Mouse (Mus musculus) neural tube, embryonic 15.5 days (tissue): ENCODE results near the gene Gdf5. TPM values are rescaled to one million over a fixed set of nuclear protein-coding genes. Genes with fewer than 3 reads are reported as not detected.
A peak's percentile ranks its signal among the peaks of the same experiment; 100 is the strongest.
"Not testable (repeated sequence)": the region's sequence is repeated elsewhere in the genome, so short reads cannot be mapped to it uniquely, and the experiment has no call there.

Source experiments
- ATAC-seq: fragments of 200-750 bp; cut with Nextera tagmentation; 2 replicates; pipeline ENCODE4 v1.8.0; 2017; ENCODE audit warnings: mild to moderate bottlenecking, moderate TSS enrichment, moderate library complexity; ENCODE audit not compliant: low FRiP score
- H3K27ac ChIP-seq: fragments of 300-500 bp; sonication (generic); replicated peaks from 2 replicates; pipeline ENCODE4 v1.5.1; 2015; ENCODE audit warnings: mild to moderate bottlenecking, inconsistent platforms
- H3K27me3 ChIP-seq: fragments of 300-500 bp; sonication (generic); replicated peaks from 2 replicates; pipeline ENCODE4 v1.6.1; 2015; ENCODE audit warnings: inconsistent platforms
- H3K36me3 ChIP-seq: fragments of 300-500 bp; sonication (generic); 2 replicates; pipeline ENCODE4 v1.6.1; 2015; ENCODE audit warnings: inconsistent platforms
- H3K4me1 ChIP-seq: fragments of 300-500 bp; sonication (generic); 2 replicates; pipeline ENCODE4 v1.6.1; 2015; ENCODE audit warnings: inconsistent platforms
- H3K4me2 ChIP-seq: fragments of 300-500 bp; sonication (generic); 2 replicates; pipeline ENCODE4 v1.6.1; 2015; ENCODE audit warnings: inconsistent platforms, mild to moderate bottlenecking, moderate library complexity
- H3K4me3 ChIP-seq: fragments of 300-500 bp; sonication (generic); replicated peaks from 2 replicates; pipeline ENCODE4 v1.5.1; 2015; ENCODE audit warnings: mild to moderate bottlenecking, inconsistent platforms
- H3K9ac ChIP-seq: fragments of 300-500 bp; sonication (generic); replicated peaks from 2 replicates; pipeline ENCODE4 v1.6.1; 2015; ENCODE audit warnings: mild to moderate bottlenecking, inconsistent platforms
- H3K9me3 ChIP-seq: fragments of 300-500 bp; sonication (generic); replicated peaks from 2 replicates; pipeline ENCODE4 v1.6.1; 2016; ENCODE audit warnings: inconsistent platforms
- WGBS: fragments of 180-500 bp; shearing (Covaris S2); methylation state at CpG from one replicate; pipeline ENCODE4 v1.1.7; 2015; ENCODE audit warnings: mixed read lengths; 5-methylcytosine and 5-hydroxymethylcytosine counted together
- polyA plus RNA-seq: library from polyadenylated mRNA; unstranded; fragments of >200 nt; fragmentation: Nextera tagmentation; extraction: Ambion mirVana; gene quantifications from 2 replicates; pipeline ENCODE4 v1.2.1, GENCODE M21; 2015

Gdf5 gene
- polyA plus RNA-seq, 1 experiment from 2014 or later, result 1.2 TPM

GRCm38 (mm10) chr2:155939897-155940529 lies 5.2 kb downstream of the Gdf5 start:
- no peaks in the 10 kb centered on the region for H3K9me3 ChIP-seq
- no peaks in the 10 kb centered on the region for H3K27me3 ChIP-seq
- WGBS, result 69% methylated on average over 7 of the region's 7 CpGs
- H3K4me1 ChIP-seq, result peaks cover 17% of the 10 kb centered on the region
- no peak overlapping the region for H3K4me2 ChIP-seq
- no peak overlapping the region for H3K27ac ChIP-seq
- no peaks in the 10 kb centered on the region for H3K36me3 ChIP-seq
- no peak for ATAC-seq
- H3K4me3 ChIP-seq, result no peak overlapping the region
- H3K9ac ChIP-seq, result no peak overlapping the region

DNA sequence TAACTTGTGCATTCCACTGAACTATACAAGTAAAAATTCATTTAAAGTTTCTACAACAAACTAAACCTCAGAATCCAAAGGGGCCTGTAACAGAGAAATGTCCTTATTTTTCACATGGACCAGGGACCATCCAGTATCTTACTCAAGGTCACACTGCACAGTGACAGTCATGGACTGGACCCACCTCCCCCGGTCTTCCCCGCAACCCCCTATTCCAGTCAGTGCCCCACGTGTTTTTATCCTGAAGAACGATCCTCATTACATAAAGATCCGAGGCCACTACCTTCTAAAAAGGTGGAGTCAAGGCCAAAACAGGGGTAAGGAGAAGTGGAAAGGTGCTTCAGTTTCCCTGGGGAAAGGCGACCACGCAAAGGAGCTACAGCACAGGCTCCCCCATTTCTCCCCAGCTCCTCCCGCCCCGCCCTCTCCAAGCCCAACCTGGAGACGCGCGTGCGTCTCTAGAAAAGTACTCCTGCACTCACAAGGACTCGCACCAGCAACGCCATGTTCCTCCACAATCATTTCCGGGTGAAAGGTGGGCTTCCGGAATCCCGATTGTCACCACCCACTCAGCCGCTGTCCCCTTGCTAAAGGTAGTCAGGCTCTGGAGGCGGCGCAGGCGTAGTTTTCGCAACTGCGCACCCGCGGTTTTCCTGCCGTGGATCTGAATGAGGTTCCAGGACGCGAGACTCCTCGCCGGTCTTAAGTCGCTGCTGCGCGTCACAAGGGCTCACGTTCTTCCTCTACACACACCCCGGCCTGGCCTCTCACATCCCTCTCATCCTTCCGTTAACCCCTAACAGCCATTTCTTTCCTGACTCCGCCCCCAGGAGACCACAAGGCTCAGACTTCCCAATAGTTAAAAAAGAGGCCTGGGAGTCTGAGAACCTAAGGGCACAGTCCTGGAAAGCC lies 15.4 kb downstream of the Gdf5 start, which contains the start of gene Uqcc1:
TSS of gene Uqcc1 (minus strand) at position 780 of the 912 bp plus-strand sequence.
- Histone ChIP-seq H3K4me3 (peak within 1 kb of the TSS; percentile 66), H3K27ac (peak within 1 kb of the TSS; percentile 90), H3K4me2 (peak within 1 kb of the TSS; percentile 83), H3K27me3 (no peaks in the 10 kb centered on the region), H3K36me3 (no peaks in the 10 kb centered on the region), H3K4me1 (peaks cover 25% of the 10 kb centered on the region), H3K9ac (peak within 1 kb of the TSS; percentile 52), H3K9me3 (no peaks in the 10 kb centered on the region)
- under 1% methylated on average over 38 of the region's 38 CpGs for WGBS
- ATAC-seq, result peak; percentile 97

DNA sequence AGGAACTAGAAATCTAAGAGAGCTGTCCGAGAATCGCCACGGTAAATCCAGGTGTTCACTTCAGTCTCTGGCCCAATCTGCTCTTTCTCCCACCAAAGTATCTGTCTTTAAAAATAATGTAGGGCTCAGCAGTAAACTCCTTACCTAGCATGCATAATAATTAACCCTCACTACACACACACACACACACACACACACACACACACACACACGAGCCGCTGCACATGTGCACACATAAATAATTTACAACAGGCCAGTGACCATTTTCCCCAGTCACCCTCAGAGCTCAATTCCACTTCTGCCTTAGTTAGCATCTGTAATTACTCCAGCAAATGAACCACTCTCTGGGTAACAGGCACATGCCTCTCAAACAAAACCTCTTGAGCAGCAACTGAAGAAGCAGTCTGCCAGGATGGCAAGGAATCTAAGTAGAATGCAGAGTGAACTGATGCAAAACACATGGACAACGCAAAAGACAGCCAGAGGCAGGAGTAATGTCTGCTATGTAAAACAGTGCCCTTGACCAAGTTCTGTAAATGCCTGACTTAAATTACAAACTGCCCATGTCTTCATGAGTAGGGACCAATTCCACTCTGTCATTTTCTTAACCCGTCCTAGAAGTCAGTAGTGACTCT lies 16.3 kb downstream of the Gdf5 start:
- Histone ChIP-seq H3K9ac (peak overlapping the region; percentile 52; the same call in 1 of the 2 replicates), H3K4me2 (peak overlapping the region; percentile 83), H3K9me3 (no peaks in the 10 kb centered on the region), H3K4me3 (peak overlapping the region; percentile 66), H3K4me1 (peaks cover 25% of the 10 kb centered on the region), H3K27me3 (no peaks in the 10 kb centered on the region), H3K27ac (no peak overlapping the region), H3K36me3 (peaks cover 3% of the 10 kb centered on the region; the same call in 1 of the 2 replicates)
- 70% methylated on average over 7 of the region's 7 CpGs for WGBS
- no peak for ATAC-seq

GRCm38 (mm10) chr2:155925213-155925612 lies 20.0 kb downstream of the Gdf5 start:
- H3K36me3 ChIP-seq, result peaks cover 12% of the 10 kb centered on the region
- H3K4me1 ChIP-seq, result peaks cover 17% of the 10 kb centered on the region
- H3K9me3 ChIP-seq, H3K27me3 ChIP-seq, H3K27ac ChIP-seq, ATAC-seq, H3K9ac ChIP-seq, H3K4me3 ChIP-seq, H3K4me2 ChIP-seq: not testable (repeated sequence)
- WGBS, result 97% methylated on average over 6 of the region's 6 CpGs

DNA sequence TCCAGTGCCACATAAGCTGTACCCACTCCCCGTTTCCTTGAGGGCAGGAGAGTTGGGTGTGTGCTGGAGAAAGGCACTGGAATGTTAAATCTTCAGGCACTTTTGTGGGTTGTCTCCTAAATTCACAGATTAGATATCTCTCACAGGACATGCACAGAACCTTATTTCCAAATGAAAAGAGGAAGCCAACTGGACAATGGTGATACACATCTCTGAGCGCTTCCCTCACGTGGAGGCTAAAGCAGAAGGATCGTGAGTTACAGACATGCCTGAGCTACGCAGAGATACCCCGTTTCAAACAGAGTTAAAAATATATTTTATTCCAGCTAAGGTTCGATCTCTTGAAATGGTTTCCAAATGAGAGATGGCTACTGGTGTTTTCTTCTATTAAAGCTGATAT lies 22.0 kb downstream of the Gdf5 start:
- Histone ChIP-seq H3K9me3 (no peaks in the 10 kb centered on the region), H3K4me1 (peaks cover 3% of the 10 kb centered on the region), H3K4me3 (no peak overlapping the region), H3K9ac (no peak overlapping the region), H3K27ac (no peak overlapping the region), H3K36me3 (peaks cover 21% of the 10 kb centered on the region), H3K27me3 (no peaks in the 10 kb centered on the region), H3K4me2 (no peak overlapping the region)
- ATAC-seq, result no peak
- WGBS, result 97% methylated on average over 7 of the region's 7 CpGs

- H3K4me3 ChIP-seq, result no peak overlapping the region
- 90% methylated on average over 6 of the region's 6 CpGs for WGBS
- H3K4me2 ChIP-seq, result no peak overlapping the region
- no peaks in the 10 kb centered on the region for H3K9me3 ChIP-seq
- no peaks in the 10 kb centered on the region for H3K4me1 ChIP-seq
- H3K9ac ChIP-seq, result no peak overlapping the region
- ATAC-seq, result no peak
- no peak overlapping the region for H3K27ac ChIP-seq
- H3K27me3 ChIP-seq, result no peaks in the 10 kb centered on the region
- peaks cover 51% of the 10 kb centered on the region for H3K36me3 ChIP-seq
These were observed 30.5 kb downstream of the Gdf5 start for GRCm38 (mm10) chr2:155914684-155915083.

GRCm38 (mm10) chr2:155903632-155904008 lies 41.5 kb downstream of the Gdf5 start:
- Histone ChIP-seq H3K9me3 (no peaks in the 10 kb centered on the region), H3K4me1 (no peaks in the 10 kb centered on the region), H3K4me2 (no peak overlapping the region), H3K9ac (no peak overlapping the region), H3K27ac (no peak overlapping the region), H3K4me3 (no peak overlapping the region), H3K36me3 (peaks cover 22% of the 10 kb centered on the region), H3K27me3 (no peaks in the 10 kb centered on the region)
- 91% methylated on average over 6 of the region's 6 CpGs for WGBS
- ATAC-seq, result no peak

GRCm38 (mm10) chr2:155902989-155903631 lies 42.1 kb downstream of the Gdf5 start:
- no peak for ATAC-seq
- H3K9me3 ChIP-seq, result no peaks in the 10 kb centered on the region
- H3K9ac ChIP-seq, result no peak overlapping the region
- WGBS, result 89% methylated on average over 16 of the region's 16 CpGs
- H3K4me3 ChIP-seq, result no peak overlapping the region
- H3K4me1 ChIP-seq, result no peaks in the 10 kb centered on the region
- no peak overlapping the region for H3K27ac ChIP-seq
- no peak overlapping the region for H3K4me2 ChIP-seq
- no peaks in the 10 kb centered on the region for H3K27me3 ChIP-seq
- peaks cover 24% of the 10 kb centered on the region for H3K36me3 ChIP-seq

DNA sequence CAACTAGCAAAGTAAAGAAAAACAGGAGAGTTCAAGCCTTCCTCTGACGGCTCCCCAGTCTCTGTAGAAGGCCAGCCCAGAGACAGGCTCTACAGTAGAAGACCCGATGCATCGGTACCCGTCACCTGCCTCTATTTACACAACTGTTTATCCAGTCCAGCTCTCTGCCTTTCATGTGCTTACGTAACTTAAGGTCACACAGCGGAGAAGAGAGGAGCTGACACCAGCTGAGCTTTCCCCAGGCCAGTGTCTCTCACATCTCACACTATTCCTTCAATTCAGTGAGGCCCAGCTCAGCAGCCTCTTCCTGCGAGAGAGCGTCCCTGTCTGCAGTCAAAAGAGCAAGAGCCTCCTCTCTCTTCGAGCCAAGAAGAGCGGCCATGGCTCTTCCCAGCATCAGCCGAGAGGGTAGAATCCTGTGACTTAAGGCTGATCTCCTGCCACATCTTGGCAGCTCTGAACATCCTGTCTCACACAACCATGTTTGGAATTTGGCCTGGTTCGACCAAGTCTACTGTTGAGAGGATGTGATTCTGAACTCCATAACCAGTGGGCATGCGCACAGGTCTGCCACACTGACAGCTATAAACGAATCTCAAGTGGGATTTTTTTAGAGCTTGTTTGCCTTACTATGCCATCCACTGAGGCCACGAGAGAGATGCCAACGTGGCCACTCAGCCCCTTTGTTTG lies 50.0 kb downstream of the Gdf5 start:
- Histone ChIP-seq H3K4me2 (no peak overlapping the region), H3K9ac (no peak overlapping the region), H3K27ac (no peak overlapping the region), H3K9me3 (no peaks in the 10 kb centered on the region), H3K4me1 (no peaks in the 10 kb centered on the region), H3K36me3 (peaks cover 44% of the 10 kb centered on the region), H3K27me3 (no peaks in the 10 kb centered on the region), H3K4me3 (no peak overlapping the region)
- WGBS, result 88% methylated on average over 16 of the region's 16 CpGs
- no peak for ATAC-seq

- Histone ChIP-seq H3K4me3 (no peak overlapping the region), H3K27ac (no peak overlapping the region), H3K27me3 (no peaks in the 10 kb centered on the region), H3K4me1 (no peaks in the 10 kb centered on the region), H3K9ac (no peak overlapping the region), H3K4me2 (no peak overlapping the region), H3K36me3 (peaks cover 44% of the 10 kb centered on the region), H3K9me3 (no peaks in the 10 kb centered on the region)
- no peak for ATAC-seq
- WGBS, result 85% methylated on average over 13 of the region's 13 CpGs
These were observed 50.7 kb downstream of the Gdf5 start for GRCm38 (mm10) chr2:155894307-155895045.
